Mouse (Mus musculus) common myeloid progenitor, adult 5-6 weeks (primary cell): ENCODE measurements around the gene Slfn14. TPM values are rescaled to one million over a fixed set of nuclear protein-coding genes. Genes with fewer than 3 reads are reported as not detected.
A peak's percentile ranks its signal among the peaks of the same experiment; 100 is the strongest.
"Not testable (repeated sequence)": the region's sequence is repeated elsewhere in the genome, so short reads cannot be mapped to it uniquely, and the experiment has no call there.

Experiments
- ATAC-seq: replicated peaks from 2 replicates; pipeline ENCODE4 v1.8.0; 2016; ENCODE audit warnings: low read depth, mild to moderate bottlenecking, moderate TSS enrichment, inconsistent platforms; ENCODE audit not compliant: poor library complexity, severe bottlenecking
- total RNA-seq: library from RNA; stranded (forward); fragments of 200-1000, 187-1606 nt; gene quantifications from 2 replicates; pipeline ENCODE4 v1.2.3, GENCODE M21; 2017

Slfn14 gene
- total RNA-seq: 0.05 TPM in 1 of 2 replicates, not detected in the other

GRCm38 (mm10) chr11:83286566-83286965, at the start of gene Slfn14:
TSS of gene Slfn14 (minus strand) at chr11:83286726.
- ATAC-seq: peak; percentile 71

DNA sequence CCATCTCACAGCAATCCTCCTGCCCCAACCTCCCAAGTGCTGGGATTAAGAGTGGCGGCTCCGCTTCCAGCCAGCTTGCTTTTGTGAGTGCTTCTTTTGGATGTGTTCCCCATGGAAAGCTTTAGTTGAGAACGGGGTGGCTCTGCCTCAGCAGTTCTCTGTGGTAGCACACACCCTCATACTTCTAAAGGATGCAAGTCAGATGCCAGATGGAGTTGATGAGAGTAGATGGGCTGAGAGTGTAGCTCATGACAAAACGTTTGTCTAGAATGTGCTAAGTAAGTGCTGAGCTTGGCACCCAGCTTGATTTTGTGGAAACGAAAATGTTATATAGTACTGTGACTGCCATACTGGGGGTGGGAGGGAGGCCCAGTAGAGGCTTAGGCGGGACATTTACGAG, 49.3 kb upstream of the Slfn14 start:
- ATAC-seq: no peak

DNA sequence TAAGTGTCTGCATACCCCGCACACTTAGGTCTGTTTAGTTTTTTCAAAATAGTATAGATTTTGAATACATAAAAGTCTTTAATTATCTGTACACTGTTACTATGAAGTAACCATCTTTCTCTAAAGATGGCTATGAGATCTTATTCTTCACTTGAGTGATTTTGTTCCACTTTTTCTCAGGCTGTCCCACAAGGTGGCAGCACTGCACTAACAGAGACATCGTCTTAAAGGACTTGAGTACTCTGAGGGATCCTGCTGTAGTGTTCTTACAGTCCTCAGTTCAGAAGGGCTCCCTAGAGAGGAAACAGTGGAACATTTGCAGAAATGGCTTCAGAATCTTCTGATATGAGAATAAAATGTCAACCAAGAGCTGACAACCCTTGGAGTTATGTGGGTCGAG, 40.9 kb upstream of the Slfn14 start:
- ATAC-seq: 0 out of 2 replicates have a peak, but pooled peaks have one; percentile 29

DNA sequence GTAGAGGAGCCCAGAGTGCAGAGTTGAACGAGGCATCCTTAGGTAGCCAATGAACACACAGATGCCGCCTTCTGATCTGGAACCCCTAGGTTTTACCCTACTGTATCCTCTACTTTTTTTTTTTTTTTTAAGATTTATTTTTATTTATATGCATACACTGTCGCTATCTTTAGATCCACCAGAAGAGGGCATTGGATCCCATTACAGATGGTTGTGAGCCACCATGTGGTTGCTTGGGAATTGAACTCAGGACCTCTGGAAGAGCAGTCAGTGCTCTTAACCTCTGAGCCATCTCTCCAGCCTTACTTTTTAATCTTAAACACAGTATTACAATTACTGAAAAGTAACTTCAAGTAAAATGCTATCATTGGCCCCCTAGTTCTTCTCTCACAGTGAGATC, 40.2 kb upstream of the Slfn14 start:
- not testable (repeated sequence) for ATAC-seq

GRCm38 (mm10) chr11:83319048-83319447, 32.5 kb upstream of the Slfn14 start:
- ATAC-seq: no peak

- no peak for ATAC-seq
These were observed 25.9 kb upstream of the Slfn14 start for GRCm38 (mm10) chr11:83312471-83312870.

DNA sequence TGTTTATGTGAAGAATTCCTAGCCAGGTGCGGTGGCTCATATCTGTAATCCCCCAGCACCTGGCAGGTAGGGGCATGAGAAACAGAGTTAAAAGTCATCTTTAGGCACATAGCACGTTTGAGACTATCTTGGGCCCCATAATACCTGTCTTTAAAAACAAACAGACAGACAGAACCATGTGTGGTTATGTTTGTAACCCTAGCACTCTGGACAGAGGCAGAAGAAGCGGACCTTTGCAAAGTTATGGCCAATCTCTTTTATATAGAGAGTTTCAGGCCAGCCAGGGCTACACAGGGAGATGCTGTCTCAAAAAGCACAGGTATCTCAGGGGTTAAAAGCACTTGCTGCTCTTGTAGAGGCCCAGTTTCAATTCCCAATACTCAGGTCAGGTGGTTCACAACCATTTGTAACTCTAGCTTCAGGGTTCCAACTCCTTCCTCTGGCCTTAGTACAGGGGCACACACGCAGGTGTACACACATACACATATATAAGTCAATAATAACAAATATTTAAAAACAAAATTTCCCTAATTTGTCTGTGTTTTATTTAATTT, 20.3 kb upstream of the Slfn14 start:
- ATAC-seq: no peak

DNA sequence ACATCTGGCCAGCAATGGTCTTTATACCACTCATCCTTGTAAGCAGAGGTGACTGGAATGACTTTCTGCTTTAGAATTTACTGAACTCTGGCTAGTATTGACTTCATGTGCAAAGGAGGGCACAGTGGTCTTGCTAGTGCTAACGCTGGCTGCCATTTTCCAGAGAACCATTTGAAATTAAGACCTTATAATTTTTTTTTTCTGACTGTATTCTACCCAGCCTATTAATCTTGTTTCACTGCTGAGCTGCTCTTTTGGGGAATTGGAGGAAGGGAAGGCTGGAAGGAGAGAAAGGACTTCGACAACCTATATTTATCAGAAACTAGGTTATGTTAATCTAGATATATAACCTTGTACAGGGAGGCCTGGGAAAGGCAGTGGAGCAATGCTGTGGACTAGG, 18.0 kb upstream of the Slfn14 start:
- ATAC-seq: no peak

DNA sequence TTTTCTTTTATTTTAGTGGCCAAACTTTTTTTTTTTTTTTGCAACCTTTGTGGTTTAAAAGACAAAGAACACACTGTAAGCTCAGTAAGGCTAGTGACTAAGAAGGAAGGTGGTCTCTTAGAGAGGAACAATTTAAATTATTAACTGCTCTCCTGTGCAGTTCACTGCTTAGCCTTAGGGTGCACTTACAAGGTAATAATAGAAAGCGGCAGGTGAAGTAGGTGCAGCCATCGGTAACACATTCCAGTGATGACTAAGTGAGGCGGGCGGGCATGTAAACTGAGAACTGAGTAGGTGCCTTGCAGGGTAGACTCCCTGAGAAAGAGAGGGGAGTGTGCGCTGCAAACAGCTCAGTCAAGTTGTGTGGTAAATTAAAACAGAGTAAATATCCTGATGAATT, 17.2 kb upstream of the Slfn14 start:
- ATAC-seq: no peak

GRCm38 (mm10) chr11:83302526-83303251, 16.2 kb upstream of the Slfn14 start, which contains the start of gene Pex12:
TSS of gene Pex12 (minus strand) at chr11:83302586.
- ATAC-seq: peak; percentile 78

- ATAC-seq: no peak
These were observed 15.6 kb upstream of the Slfn14 start for GRCm38 (mm10) chr11:83302124-83302523.

DNA sequence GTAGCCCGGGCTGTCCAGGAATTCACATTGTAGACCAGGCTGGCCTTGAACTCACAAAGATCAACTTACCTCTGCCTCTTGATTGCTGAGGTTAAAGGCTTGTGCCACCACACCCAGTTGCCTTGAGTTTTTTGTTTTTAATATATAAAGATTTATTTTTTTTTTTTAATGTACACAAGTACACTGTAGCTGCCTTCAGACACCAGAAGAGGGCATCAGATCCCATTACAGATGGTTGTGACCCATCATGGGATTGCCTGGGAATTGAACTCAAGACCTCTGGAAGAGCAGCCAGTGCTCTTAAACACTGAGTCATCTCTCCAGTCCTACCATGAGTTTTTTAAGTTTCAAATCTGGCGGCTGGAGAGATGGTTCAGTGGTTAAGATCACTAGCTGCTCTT, 14.9 kb upstream of the Slfn14 start:
- ATAC-seq: no peak

GRCm38 (mm10) chr11:83299724-83300123, 13.2 kb upstream of the Slfn14 start:
- ATAC-seq: no peak

GRCm38 (mm10) chr11:83298225-83299195, 12.0 kb upstream of the Slfn14 start, which contains the start of gene Ap2b1:
TSS of gene Ap2b1 (plus strand) at chr11:83299024.
- ATAC-seq: peak; percentile 82

DNA sequence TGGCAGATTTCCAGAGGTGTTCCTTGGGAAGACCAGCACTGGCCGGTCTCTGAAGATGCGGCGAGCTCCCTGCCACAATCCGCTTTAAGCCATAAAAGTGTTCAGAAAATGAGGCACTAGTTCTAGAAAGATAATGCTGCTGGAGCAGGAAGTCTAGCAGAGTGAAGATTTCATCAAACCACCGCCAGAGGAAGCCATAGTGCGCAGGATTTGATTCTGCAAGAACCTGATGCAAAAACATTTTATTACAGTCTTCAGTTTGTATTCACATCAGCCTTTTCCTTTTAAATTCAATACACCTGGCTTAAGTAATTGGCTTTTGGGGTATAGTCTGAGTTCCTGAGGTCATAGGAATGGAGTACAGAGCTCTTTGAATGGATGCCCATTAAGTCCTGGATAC, 11.3 kb upstream of the Slfn14 start:
- no peak for ATAC-seq

- no peak for ATAC-seq
These were observed 7.6 kb upstream of the Slfn14 start for GRCm38 (mm10) chr11:83294133-83294532.

- ATAC-seq: no peak
These were observed 6.7 kb upstream of the Slfn14 start for GRCm38 (mm10) chr11:83293182-83293581.

DNA sequence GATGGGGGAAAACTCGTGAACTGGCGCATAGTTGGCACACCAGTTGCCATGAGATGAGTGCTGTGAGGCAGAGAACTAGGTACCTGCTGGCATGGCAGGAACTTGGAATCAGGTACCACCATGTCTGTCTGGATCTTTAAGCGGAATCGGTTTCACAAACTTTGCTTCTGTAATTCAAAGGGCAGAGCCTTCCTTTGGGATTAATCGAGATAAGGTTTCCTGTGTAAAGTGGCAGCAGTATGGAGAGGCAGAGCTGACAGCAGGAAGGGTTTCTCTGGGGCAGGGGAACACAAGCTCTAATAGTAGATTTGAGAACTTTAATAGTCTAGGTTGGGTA, 5.7 kb upstream of the Slfn14 start:
- ATAC-seq: no peak

GRCm38 (mm10) chr11:83291375-83292250, 5.1 kb upstream of the Slfn14 start:
- peak; percentile 99 for ATAC-seq

DNA sequence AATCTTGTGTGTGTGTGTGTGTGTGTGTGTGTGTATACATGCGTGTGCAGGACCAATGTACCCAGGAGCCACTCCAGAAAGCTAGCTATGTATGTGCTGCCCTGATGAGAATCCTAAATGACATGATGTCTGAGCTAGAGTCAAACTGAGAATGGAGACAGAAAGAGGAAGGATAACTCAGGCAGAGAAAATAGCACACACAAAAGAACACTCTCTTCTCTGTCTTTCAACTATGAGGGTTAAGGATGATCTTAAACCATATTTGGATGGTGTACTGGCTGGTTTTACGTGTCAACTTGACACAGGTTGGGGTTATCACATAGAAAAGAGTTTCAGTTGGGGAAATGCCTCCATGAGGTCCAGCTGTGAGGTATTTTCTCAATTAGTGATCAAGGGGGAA, 3.1 kb upstream of the Slfn14 start:
- no peak for ATAC-seq
